Mouse (Mus musculus) hindbrain, embryonic 16.5 days (tissue): ENCODE measurements around the gene Fndc3a. TPM values are rescaled to one million over a fixed set of nuclear protein-coding genes. Genes with fewer than 3 reads are reported as not detected.

Source experiments
- ATAC-seq: fragments of 200-750 bp; cut with Nextera tagmentation; 2 replicates; pipeline ENCODE4 v1.8.0; 2017; ENCODE audit warnings: moderate TSS enrichment, moderate library complexity
- H3K27ac ChIP-seq: fragments of 300-500 bp; sonication (generic); 2 replicates; pipeline ENCODE4 v1.5.1; 2014; ENCODE audit warnings: low read depth, mild to moderate bottlenecking, control low read depth, low read length, moderate library complexity
- H3K27me3 ChIP-seq: fragments of 300-500 bp; sonication (generic); replicated peaks from 2 replicates; pipeline ENCODE4 v1.6.1; 2014; ENCODE audit warnings: low read length; ENCODE audit not compliant: control insufficient read depth, insufficient read depth
- H3K36me3 ChIP-seq: fragments of 300-500 bp; sonication (generic); 2 replicates; pipeline ENCODE4 v1.6.1; 2014; ENCODE audit warnings: mild to moderate bottlenecking, low read length, moderate library complexity, mixed read lengths; ENCODE audit not compliant: control insufficient read depth, insufficient read depth
- H3K4me1 ChIP-seq: fragments of 300-500 bp; sonication (generic); 2 replicates; pipeline ENCODE4 v1.6.1; 2014; ENCODE audit warnings: low read depth, low read length; ENCODE audit not compliant: control insufficient read depth, insufficient read depth
- H3K4me2 ChIP-seq: fragments of 300-500 bp; sonication (generic); 2 replicates; pipeline ENCODE4 v1.6.1; 2014; ENCODE audit warnings: mild to moderate bottlenecking, low read length, control low read depth, moderate library complexity
- H3K4me3 ChIP-seq: fragments of 300-500 bp; sonication (generic); 2 replicates; pipeline ENCODE4 v1.5.1; 2014; ENCODE audit warnings: mild to moderate bottlenecking, low read length, control low read depth, moderate library complexity
- H3K9ac ChIP-seq: fragments of 300-500 bp; sonication (generic); 2 replicates; pipeline ENCODE4 v1.6.1; 2014; ENCODE audit warnings: low read depth, mild to moderate bottlenecking, control low read depth, low read length, moderate library complexity
- H3K9me3 ChIP-seq: fragments of 300-500 bp; sonication (generic); 2 replicates; pipeline ENCODE4 v1.6.1; 2014; ENCODE audit warnings: mild to moderate bottlenecking, low read length, moderate library complexity; ENCODE audit not compliant: control insufficient read depth
- WGBS: fragments of 180-500 bp; shearing (Covaris S2); extraction: QIAGEN DNeasy Blood & Tissue Kit; methylation state at CpG from one replicate; pipeline ENCODE4 v1.1.7; 2014; 5-methylcytosine and 5-hydroxymethylcytosine counted together
- polyA plus RNA-seq: library from polyadenylated mRNA; unstranded; fragments of >200 nt; fragmentation: Nextera tagmentation; extraction: Ambion mirVana; gene quantifications from 2 replicates; pipeline ENCODE4 v1.2.1, GENCODE M21; 2015

Fndc3a gene
- polyA plus RNA-seq, 1 experiment from 2014 or later = 57.1 TPM

DNA sequence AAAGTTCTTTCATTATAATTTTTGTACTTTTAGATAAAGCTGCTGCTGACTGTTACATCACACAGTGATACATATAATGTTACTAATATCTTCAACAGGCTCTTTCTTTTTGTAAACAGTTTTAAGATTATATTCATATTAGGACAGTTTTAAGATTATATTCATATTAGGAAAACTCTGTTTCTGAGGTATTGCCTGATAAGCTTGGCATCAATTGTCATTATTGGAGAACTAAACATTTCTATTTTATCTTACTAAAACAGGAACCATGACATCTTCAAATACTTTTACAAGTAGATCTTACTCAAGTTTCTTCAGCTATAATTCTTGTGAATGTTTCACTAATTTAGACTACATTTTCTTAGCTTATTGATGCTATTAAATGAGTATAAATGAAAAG is 84.4 kb downstream of the Fndc3a start:
- no peak overlapping the region for H3K27ac ChIP-seq
- H3K9me3 ChIP-seq = no peaks in the 10 kb centered on the region

DNA sequence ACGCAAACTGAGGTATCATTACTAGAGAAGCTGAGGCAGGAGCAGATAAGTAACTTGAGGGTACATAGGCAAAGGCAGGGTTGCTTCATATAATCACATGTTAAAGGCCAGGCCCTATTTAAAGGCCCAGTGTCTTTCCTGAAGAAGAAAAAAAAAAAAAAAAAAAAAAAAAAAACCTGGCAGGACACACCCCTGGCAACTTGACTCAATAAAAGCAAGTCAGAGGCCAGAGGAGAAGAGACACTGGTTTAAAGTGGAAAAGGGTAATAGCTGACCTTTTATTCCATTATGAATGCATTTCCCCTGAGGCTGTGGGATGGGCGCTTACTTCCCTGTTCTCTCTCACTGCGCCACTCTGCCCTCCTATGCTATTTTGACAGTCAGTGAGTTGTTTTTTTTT is 105.7 kb downstream of the Fndc3a start:
- H3K9me3 ChIP-seq = no peaks in the 10 kb centered on the region
- H3K4me2 ChIP-seq = no peak overlapping the region
- H3K36me3 ChIP-seq = no peaks in the 10 kb centered on the region
- no peak for ATAC-seq
- no peaks in the 10 kb centered on the region for H3K27me3 ChIP-seq
- peaks cover 22% of the 10 kb centered on the region for H3K4me1 ChIP-seq
- H3K27ac ChIP-seq = no peak overlapping the region
- 94% methylated on average over 3 of the region's 3 CpGs for WGBS
- H3K4me3 ChIP-seq = no peak overlapping the region
- no peak overlapping the region for H3K9ac ChIP-seq

More for the DNA sequence above, 84.4 kb downstream of the Fndc3a start:
- Histone ChIP-seq H3K4me1 (no peaks in the 10 kb centered on the region), H3K9ac (no peak overlapping the region), H3K27me3 (no peaks in the 10 kb centered on the region), H3K4me2 (no peak overlapping the region), H3K36me3 (0 out of 2 replicates have a peak, but pooled peaks cover 2% of the 10 kb centered on the region), H3K4me3 (no peak overlapping the region)
- no peak for ATAC-seq

DNA sequence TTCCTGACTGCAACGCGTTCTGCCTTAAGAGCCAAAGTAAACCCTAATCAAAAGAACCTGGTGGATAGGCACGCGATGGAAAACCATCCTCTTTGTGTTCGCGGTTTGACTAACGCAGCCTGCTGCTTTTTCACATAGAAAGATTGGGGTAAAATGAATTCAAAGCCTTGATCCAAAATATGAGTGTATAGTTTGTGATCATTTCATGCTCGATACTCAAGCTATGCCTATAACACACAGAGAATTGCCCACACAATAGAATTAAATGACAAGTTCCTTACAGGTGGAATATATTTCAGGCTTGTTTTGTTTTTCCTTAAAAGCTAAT is 106.6 kb downstream of the Fndc3a start:
- ATAC-seq = no peak; the same call in none of the 2 replicates
- Histone ChIP-seq H3K27me3 (no peaks in the 10 kb centered on the region), H3K4me2 (peak overlapping the region; percentile 66), H3K4me1 (peaks cover 22% of the 10 kb centered on the region), H3K9me3 (no peaks in the 10 kb centered on the region), H3K36me3 (no peaks in the 10 kb centered on the region), H3K4me3 (peak overlapping the region; percentile 60), H3K27ac (peak overlapping the region; percentile 85), H3K9ac (peak overlapping the region; percentile 74)
- WGBS = 1% methylated on average over 8 of the region's 8 CpGs

DNA sequence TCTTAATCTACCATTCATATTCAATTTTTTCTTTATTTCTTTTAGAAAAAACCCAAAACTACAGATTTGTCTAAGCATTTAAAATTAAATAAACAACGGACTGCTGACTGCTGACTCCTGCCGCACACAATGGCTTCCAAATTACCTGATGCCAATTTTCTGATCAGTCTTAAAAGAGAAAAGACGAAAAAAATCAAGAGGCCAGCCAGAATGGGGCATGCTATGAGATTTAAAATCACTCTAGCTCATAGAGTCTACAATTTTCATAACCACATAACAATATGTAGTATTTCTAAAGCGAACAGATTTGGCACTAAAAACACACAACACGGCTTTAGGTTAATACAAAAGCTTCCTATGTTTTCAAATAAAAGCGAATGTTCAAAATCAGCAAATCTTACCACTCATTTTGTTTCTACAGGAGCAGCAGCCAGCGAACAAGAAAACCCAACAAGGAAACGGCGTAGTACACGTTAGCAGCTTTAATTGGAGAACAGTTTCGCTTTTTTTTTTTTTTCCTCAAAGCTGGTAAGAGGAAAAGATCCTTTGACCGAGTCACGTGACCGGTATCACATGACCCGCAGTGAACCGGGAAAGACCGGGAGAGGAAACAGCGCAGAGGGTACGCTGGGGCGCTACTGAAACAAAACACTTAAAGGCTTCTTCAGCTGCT is 107.1 kb downstream of the Fndc3a start:
- Histone ChIP-seq H3K4me1 (peaks cover 22% of the 10 kb centered on the region), H3K4me2 (peak overlapping the region; percentile 66), H3K36me3 (peaks cover 4% of the 10 kb centered on the region; the same call in 1 of the 2 replicates), H3K27me3 (no peaks in the 10 kb centered on the region), H3K9ac (peak overlapping the region; percentile 74), H3K27ac (peak overlapping the region; percentile 85), H3K9me3 (no peaks in the 10 kb centered on the region), H3K4me3 (peak overlapping the region; percentile 60)
- WGBS = 2% methylated on average over 20 of the region's 20 CpGs
- ATAC-seq = peak; percentile 95

DNA sequence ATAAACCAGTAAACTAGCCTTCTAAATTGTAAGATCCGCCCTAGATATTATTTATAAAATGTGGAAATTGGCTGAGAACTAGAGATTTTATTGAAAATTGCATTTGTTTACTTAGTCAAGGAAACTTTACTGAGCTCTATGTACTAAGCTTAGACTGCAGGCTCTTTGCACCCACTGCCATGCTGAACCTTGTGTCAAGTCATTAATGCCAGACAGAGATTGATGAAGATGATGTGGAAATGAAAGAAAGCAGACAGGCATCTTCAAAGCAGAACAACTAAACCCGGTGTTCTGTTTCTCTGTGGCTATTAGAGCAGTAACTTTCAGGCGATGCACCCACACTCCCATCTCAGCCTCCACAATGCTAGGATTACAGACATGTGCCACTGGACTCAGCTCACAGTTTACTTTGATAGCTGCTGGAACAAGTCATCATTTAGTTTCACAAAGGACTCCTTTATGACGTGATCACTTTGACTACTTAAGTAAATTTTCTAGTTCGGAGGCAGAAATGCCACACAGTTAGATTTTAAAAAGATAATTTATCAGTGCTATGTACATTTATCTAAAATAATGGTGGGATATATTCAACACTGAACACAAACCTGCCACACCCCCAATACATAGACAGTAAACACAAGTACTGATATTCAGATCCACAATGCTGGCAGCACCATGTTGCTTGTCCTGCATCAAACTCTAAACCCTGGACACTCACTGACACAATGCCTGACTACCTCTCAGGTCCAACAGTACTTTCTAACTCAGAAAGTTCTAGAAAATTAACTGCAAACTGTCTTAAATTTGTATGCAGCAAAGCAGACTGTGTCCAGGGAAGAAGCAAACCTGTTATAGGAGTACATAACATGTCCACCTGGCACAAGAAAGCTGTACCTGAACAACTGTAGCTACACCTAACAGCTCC is 108.2 kb downstream of the Fndc3a start:
- H3K4me3 ChIP-seq = peak overlapping the region; percentile 60
- peaks cover 22% of the 10 kb centered on the region for H3K4me1 ChIP-seq
- WGBS = 61% methylated on average over 5 of the region's 5 CpGs
- peak overlapping the region; percentile 62 for H3K9ac ChIP-seq
- H3K9me3 ChIP-seq = no peaks in the 10 kb centered on the region
- no peak overlapping the region for H3K27ac ChIP-seq
- H3K27me3 ChIP-seq = no peaks in the 10 kb centered on the region
- H3K36me3 ChIP-seq = peaks cover 4% of the 10 kb centered on the region; the same call in 1 of the 2 replicates
- peak overlapping the region; percentile 66 for H3K4me2 ChIP-seq
- no peak for ATAC-seq

DNA sequence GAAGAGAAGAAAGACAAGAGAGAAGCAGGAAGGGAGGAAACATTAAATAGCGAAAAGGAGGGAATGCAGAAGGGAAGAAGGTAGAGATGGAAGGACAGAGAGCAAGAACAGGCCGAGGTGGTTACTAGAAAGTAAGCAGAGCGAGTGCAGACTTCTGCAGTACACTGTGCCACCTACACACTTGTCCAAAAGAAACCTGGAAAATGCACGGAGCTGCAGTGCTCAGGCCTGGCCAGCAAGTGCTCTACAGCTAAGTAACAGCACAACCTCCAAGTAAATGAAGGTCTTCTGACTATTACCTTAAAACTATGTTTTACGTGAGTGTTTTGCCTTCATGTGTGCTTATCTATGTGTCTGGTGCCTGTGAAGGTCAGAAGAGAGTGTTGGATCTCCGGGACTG is 109.4 kb downstream of the Fndc3a start:
- no peaks in the 10 kb centered on the region for H3K9me3 ChIP-seq
- WGBS = 87% methylated on average over 6 of the region's 6 CpGs

DNA sequence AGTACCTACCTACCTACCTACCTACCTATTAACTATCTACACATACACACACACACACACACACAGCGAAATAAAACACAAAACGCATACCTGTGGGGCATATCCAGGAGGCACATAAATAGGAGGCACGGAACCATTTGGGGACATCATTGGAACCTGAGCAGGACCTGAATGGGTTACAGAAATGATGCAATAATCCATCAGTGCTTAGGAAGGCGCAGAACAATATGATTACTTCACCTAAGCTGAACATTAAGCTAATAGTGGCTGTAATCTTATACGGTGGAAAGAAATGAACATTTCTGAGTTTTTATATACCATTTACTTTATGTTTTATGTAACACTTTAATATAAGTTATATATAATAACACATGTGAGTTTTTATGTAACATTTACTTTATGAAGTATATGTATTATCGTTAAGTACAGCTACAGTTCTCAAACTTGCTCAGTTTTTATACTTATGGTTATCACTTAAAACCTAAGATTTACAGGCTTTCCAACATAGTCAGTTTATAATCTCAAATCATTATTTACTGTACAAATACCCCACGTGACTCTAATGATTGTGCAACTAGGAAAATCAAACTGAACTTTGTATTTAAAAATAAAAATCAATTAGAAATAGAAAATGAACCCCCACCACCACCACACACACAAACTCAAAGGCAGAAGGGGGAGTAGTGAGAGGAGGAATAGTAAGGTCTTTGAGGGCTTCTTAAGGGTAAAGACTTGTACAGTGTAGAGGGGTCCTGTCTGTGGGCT is 110.6 kb downstream of the Fndc3a start:
- Histone ChIP-seq H3K27ac (no peak overlapping the region), H3K9ac (no peak overlapping the region), H3K9me3 (no peaks in the 10 kb centered on the region), H3K27me3 (no peaks in the 10 kb centered on the region), H3K4me3 (no peak overlapping the region), H3K4me2 (no peak overlapping the region), H3K4me1 (peaks cover 22% of the 10 kb centered on the region), H3K36me3 (peaks cover 4% of the 10 kb centered on the region; the same call in 1 of the 2 replicates)
- WGBS = 94% methylated on average over 7 of the region's 7 CpGs
- ATAC-seq = no peak

More for the DNA sequence above, 109.4 kb downstream of the Fndc3a start:
- Histone ChIP-seq H3K36me3 (peaks cover 4% of the 10 kb centered on the region; the same call in 1 of the 2 replicates), H3K27me3 (no peaks in the 10 kb centered on the region), H3K4me3 (no peak overlapping the region), H3K9ac (no peak overlapping the region), H3K4me1 (peaks cover 22% of the 10 kb centered on the region), H3K4me2 (no peak overlapping the region), H3K27ac (no peak overlapping the region)
- no peak for ATAC-seq

DNA sequence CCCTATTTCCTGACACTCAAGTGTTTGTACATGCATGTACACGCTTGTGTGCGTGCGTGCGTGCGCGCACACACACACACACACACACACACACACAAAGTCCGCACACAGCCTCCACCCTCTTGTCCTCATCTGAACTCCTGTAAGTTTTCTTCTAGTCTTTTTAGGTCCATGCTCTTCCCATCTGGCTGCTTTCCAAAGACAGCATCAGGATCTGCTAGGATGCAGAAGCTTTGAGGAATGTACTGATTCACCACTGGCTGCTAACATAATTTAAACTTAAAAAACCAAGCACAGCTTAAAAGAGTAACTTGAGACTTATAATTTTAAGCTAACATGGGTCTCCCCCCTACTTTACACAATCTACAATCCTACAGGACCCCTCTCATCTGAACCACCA is 115.6 kb downstream of the Fndc3a start:
- H3K36me3 ChIP-seq = peaks cover 8% of the 10 kb centered on the region
- no peak overlapping the region for H3K4me2 ChIP-seq
- no peak overlapping the region for H3K9ac ChIP-seq
- H3K4me3 ChIP-seq = no peak overlapping the region
- H3K4me1 ChIP-seq = no peaks in the 10 kb centered on the region
- H3K9me3 ChIP-seq = no peaks in the 10 kb centered on the region
- no peaks in the 10 kb centered on the region for H3K27me3 ChIP-seq
- ATAC-seq = no peak
- H3K27ac ChIP-seq = no peak overlapping the region
- WGBS = 95% methylated on average over 7 of the region's 7 CpGs

DNA sequence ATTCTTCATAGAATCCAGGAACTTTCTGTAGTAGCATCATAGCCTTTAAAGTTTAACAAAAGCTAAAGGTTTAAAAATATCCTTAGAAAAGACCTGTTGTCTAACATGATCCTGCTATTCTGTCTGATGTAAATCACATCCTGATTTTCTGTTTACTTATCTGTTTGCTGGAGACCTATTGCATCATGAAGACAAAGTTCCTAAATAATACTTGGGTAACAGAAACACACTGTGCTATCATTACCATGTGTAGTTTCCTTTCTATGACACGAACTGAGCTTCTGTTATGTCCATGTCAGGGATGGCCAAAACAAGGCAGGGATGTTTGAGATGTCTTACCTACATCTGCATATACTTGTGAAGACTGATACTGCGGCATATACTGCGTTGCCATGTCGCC is 120.4 kb downstream of the Fndc3a start:
- ATAC-seq = no peak
- Histone ChIP-seq H3K36me3 (peaks cover 10% of the 10 kb centered on the region; the same call in 1 of the 2 replicates), H3K27me3 (no peaks in the 10 kb centered on the region), H3K4me3 (no peak overlapping the region), H3K27ac (no peak overlapping the region), H3K9ac (no peak overlapping the region), H3K4me2 (no peak overlapping the region), H3K4me1 (no peaks in the 10 kb centered on the region), H3K9me3 (no peaks in the 10 kb centered on the region)
- 97% methylated on average over 4 of the region's 4 CpGs for WGBS
